Mouse (Mus musculus): ENCODE results near the gene Ntm.

Gene Ntm

GRCm38 (mm10) chr9:29962978-29963377 lies at the start of gene Ntm:
Ntm (minus strand) TSS chr9:29963141.
- DNase-seq (ENCODE audit: low read depth, low spot score) = peak; percentile 96

- DNase-seq (ENCODE audit: low read depth, low spot score) = peak; percentile 75
These were observed 42.8 kb upstream of the Ntm start for GRCm38 (mm10) chr9:30005701-30006100.

GRCm38 (mm10) chr9:30003612-30004011 lies 40.7 kb upstream of the Ntm start:
- peak; percentile 85 for DNase-seq (ENCODE audit: low read depth, low spot score)

GRCm38 (mm10) chr9:29981177-29981915 lies 18.4 kb upstream of the Ntm start:
- peak; percentile 54 for DNase-seq (ENCODE audit: low read depth, low spot score)

GRCm38 (mm10) chr9:29961954-29962867 lies 730 bp downstream of the Ntm start:
- DNase-seq (ENCODE audit: low read depth, low spot score) = peak; percentile 72

- peak; percentile 54 for DNase-seq (ENCODE audit: low read depth, low spot score)
These were observed 1.4 kb downstream of the Ntm start for GRCm38 (mm10) chr9:29961512-29961911.

- DNase-seq (ENCODE audit: low read depth, low spot score) = no peak
These were observed 2.2 kb downstream of the Ntm start for GRCm38 (mm10) chr9:29960741-29961140.

- no peak for DNase-seq (ENCODE audit: low read depth, low spot score)
These were observed 2.7 kb downstream of the Ntm start for GRCm38 (mm10) chr9:29960236-29960635.

- DNase-seq (ENCODE audit: low read depth, low spot score) = no peak
These were observed 6.0 kb downstream of the Ntm start for GRCm38 (mm10) chr9:29956936-29957335.

- DNase-seq (ENCODE audit: low read depth, low spot score) = peak; percentile 93
These were observed 8.9 kb downstream of the Ntm start for GRCm38 (mm10) chr9:29954031-29954430.

- DNase-seq (ENCODE audit: low read depth, low spot score) = no peak
These were observed 13.9 kb downstream of the Ntm start for GRCm38 (mm10) chr9:29949041-29949440.

GRCm38 (mm10) chr9:29943209-29944070 lies 19.5 kb downstream of the Ntm start:
- DNase-seq (ENCODE audit: low read depth, low spot score) = no peak

GRCm38 (mm10) chr9:29942183-29942952 lies 20.6 kb downstream of the Ntm start:
- peak; percentile 60 for DNase-seq (ENCODE audit: low read depth, low spot score)

GRCm38 (mm10) chr9:29939517-29940034 lies 23.4 kb downstream of the Ntm start:
- DNase-seq (ENCODE audit: low read depth, low spot score) = no peak

GRCm38 (mm10) chr9:29928796-29929195 lies 34.1 kb downstream of the Ntm start:
- DNase-seq (ENCODE audit: low read depth, low spot score) = no peak

GRCm38 (mm10) chr9:29925382-29925781 lies 37.6 kb downstream of the Ntm start:
- no peak for DNase-seq (ENCODE audit: low read depth, low spot score)

- no peak for DNase-seq (ENCODE audit: low read depth, low spot score)
These were observed 64.4 kb downstream of the Ntm start for GRCm38 (mm10) chr9:29898406-29899054.

GRCm38 (mm10) chr9:29897448-29897847 lies 65.5 kb downstream of the Ntm start:
- DNase-seq (ENCODE audit: low read depth, low spot score) = no peak

GRCm38 (mm10) chr9:29892792-29893191 lies 70.1 kb downstream of the Ntm start:
- DNase-seq (ENCODE audit: low read depth, low spot score) = no peak

- no peak for DNase-seq (ENCODE audit: low read depth, low spot score)
These were observed 74.2 kb downstream of the Ntm start for GRCm38 (mm10) chr9:29888712-29889111.

All from brain, adult 2 months (tissue).